Mouse (Mus musculus): ENCODE results near the gene Mtmr4. TPM values are rescaled to one million over a fixed set of nuclear protein-coding genes. Genes with fewer than 3 reads are reported as not detected.

The Mtmr4 gene
- polyA plus RNA-seq (2012; rRNA removed): 61.5 and 66.5 TPM in 2 replicates

GRCm38 (mm10) chr11:87591526-87592353 is at the start of gene Mtmr4:
Mtmr4 (plus strand) TSS chr11:87592162.

DNA sequence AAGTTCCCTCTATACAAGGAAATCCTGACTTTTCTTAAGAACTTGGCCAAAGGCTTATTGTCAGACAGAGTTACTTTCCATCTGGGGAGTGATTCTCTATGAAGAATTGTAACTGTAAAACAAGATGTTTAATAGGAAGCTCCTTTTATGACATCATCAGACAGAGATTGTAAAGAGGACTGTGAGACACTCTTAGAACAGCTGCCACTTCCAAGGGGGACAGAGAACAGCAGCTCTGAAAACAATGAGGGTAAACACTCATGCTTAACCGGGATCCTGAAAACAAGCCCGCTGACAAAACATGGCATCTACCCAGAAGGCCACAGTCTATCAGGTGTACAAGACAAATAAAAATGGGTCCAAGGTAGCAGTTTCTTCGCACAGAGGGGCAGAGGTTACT is 25.5 kb upstream of the Mtmr4 start, which contains the start of gene Gm11492:
Gene Gm11492, plus strand, starts transcription at position 153 of the 400 bp plus-strand sequence.

DNA sequence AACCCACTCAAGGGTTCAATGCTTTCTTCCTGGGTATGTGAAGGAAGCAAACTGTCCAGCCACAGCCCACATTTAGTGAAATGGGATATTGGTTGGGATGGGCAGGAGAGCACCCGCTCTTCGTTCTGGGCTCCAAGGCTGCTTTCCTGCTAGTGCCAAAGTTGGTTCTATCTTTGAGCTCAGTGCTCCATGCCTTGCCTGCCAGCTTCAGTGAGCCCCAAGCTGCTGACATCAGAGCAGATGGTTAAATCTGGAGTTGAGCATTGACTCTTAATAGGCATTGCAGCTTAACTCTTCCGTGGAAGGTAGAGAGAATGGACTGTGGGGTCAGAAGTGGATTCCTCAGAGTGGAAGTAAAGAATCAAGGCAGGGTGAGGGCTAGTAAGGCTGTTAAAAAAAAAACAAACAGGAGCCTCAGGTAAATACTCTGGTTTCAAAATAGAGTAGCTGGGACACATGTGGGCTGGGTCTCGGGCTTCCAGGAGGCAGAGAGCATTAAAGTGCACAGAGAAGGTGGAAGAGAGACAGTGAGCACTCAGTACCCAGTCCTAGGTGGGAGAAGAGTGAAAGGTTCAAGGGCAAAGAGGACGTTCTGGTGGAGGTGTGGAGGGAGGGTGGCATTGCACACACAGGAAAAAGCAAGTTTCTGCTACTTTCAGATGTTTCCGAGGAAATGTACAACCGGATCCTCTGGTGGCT is 23.6 kb upstream of the Mtmr4 start, which contains the start of gene Sept4:
Gene Sept4, plus strand, starts transcription at position 649 of the 699 bp plus-strand sequence.

DNA sequence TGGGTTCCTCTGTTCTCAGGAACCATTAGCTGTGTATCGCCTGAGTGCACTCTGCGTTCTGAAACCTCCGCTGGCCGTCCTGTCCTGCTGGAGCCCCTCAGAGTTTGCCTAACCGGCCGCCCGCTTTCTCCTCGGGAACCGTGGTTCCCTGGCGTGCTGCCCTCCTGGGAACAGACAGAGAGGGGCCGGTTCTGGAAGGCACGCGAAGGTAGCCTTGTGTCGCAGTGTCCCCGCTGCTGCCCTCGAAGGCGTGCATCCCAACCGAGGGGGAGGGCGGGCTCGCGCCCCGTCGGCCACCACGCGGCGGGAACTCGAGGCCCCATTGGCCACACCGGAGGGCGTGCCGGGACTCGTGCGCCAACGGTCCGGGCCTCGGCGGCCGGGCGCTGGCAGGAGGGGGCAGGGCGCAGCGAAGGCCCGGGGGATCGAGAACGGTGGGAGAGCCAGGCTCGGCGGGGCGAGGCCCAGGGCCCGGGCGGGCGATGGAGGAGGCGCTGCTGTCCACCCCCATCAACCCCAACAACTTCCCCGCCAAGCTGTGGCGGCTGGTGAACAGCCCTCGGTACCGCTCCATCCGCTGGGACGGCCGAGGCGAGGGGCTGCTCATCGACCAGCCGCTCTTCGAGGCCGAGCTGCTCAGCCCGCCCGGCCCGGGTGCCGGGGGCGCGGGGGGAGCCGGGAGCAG is 25.0 kb downstream of the Mtmr4 start, which contains the start of gene Hsf5:
Gene Hsf5, plus strand, starts transcription at position 375 of the 685 bp plus-strand sequence.

GRCm38 (mm10) chr11:87662407-87662806 is 70.4 kb downstream of the Mtmr4 start, which contains the start of gene Rnf43:
Rnf43 (plus strand) TSS chr11:87662722.

Other genes starting within 250 kb of the Mtmr4 start
- gene Ppm1e, start 233.1 kb upstream of the Mtmr4 start, polyA plus RNA-seq (2012; rRNA removed): 41.7 and 46.5 TPM in 2 replicates
- gene Rad51c, start 187.2 kb upstream of the Mtmr4 start, polyA plus RNA-seq (2012; rRNA removed): 6.9 and 7.5 TPM in 2 replicates
- 0.31 and 1.3 TPM in 2 replicates for gene Tex14, start 187.1 kb upstream of the Mtmr4 start, polyA plus RNA-seq (2012; rRNA removed)
- gene Gm11492, start 25.5 kb upstream of the Mtmr4 start, polyA plus RNA-seq (2012; rRNA removed): not detected in 2 replicates
- gene Sept4, start 23.3 kb upstream of the Mtmr4 start, polyA plus RNA-seq (2012; rRNA removed): 17.9 and 22.9 TPM in 2 replicates
- 0.23 and 0.30 TPM in 2 replicates for gene Hsf5, start 25.0 kb downstream of the Mtmr4 start, polyA plus RNA-seq (2012; rRNA removed)
- gene Rnf43, start 70.6 kb downstream of the Mtmr4 start, polyA plus RNA-seq (2012; rRNA removed): 1.3 and 1.4 TPM in 2 replicates
- 142 and 144 TPM in 2 replicates for gene Supt4a, start 145.4 kb downstream of the Mtmr4 start, polyA plus RNA-seq (2012; rRNA removed)
- 136 and 142 TPM in 2 replicates for gene Tspoap1, start 168.4 kb downstream of the Mtmr4 start, polyA plus RNA-seq (2012; rRNA removed)
- 0.63 and 1.4 TPM in 2 replicates for gene Mpo, start 201.4 kb downstream of the Mtmr4 start, polyA plus RNA-seq (2012; rRNA removed)
- 0.37 and 0.76 TPM in 2 replicates for gene Lpo, start 236.1 kb downstream of the Mtmr4 start, polyA plus RNA-seq (2012; rRNA removed)